In the genomic region with DNA sequence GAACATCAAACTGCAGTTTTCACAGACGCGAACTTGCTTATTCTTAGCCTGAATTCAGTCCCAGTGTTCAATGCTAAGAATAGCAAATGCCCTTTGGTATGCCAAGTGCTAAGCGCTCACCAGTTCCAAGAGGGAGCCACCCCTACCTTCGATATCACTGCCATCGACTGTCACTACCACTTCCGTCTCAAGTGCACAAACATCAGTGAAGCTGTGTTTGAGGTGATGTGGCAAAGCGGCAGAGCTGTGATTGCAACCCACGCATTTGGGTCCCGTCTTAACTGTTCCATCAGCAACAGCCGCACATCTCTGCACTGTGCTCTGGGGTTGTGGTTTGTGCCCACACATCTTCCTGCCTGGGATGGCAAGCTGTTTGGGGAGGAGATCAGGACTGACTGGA, we compare ENCODE assay signal across 9 mouse cellular contexts.
DNase-seq lines count a peak whose midpoint lies in the region; ATAC-seq and TF ChIP-seq lines count a peak whose summit lies in the region.
"Had no signal": no experiment of that assay in that cellular context is flagged by ENCODE, and none has a peak within 500 bp of the region (broad histone marks: within the 10 kb centered on the region; RNA-seq: fewer than 3 reads in every experiment).

No protein-coding gene starts in this region.

- 87% methylated on average over 10 of the region's 10 CpGs for WGBS in forebrain, embryonic 14.5 days
- 91% methylated on average over 10 of the region's 10 CpGs for WGBS in forebrain, embryonic 12.5 days
- WGBS in stomach, postnatal 0 days = 82% methylated on average over 10 of the region's 10 CpGs

- H3K36me3 ChIP-seq in forebrain, embryonic 14.5 days (ENCODE audit: control insufficient read depth, insufficient read depth, low read length) = peaks cover 38% of the 10 kb centered on the region
- H3K36me3 ChIP-seq in forebrain, embryonic 12.5 days (replicated peaks) = peaks cover 26% of the 10 kb centered on the region
- H3K36me3 ChIP-seq in stomach, postnatal 0 days (ENCODE audit: control insufficient read depth, insufficient read depth, low read length) = no peaks in the 10 kb centered on the region
- H3K36me3 ChIP-seq: liver, embryonic 13.5 days had no signal

- no peak for TF ChIP-seq CTCF in layer of hippocampus, adult 2 months (conservative IDR thresholded peaks at IDR 0.05)
- no peak for TF ChIP-seq CTCF in stomach, postnatal 0 days (IDR thresholded peaks at IDR 0.05; ENCODE audit: low read depth)

- no peak overlapping the region for H3K9ac ChIP-seq in forebrain, embryonic 14.5 days (ENCODE audit: low read length)
- no peak overlapping the region for H3K9ac ChIP-seq in forebrain, embryonic 12.5 days
- no peak overlapping the region for H3K9ac ChIP-seq in stomach, postnatal 0 days (ENCODE audit: low read length)
- H3K9ac ChIP-seq: liver, embryonic 13.5 days had no signal

- TF ChIP-seq EP300 in stomach, postnatal 0 days (optimal IDR thresholded peaks at IDR 0.05) = no peak

- no peak overlapping the region for H3K4me3 ChIP-seq in forebrain, embryonic 14.5 days (ENCODE audit: low read depth, low read length)
- no peak overlapping the region for H3K4me3 ChIP-seq in forebrain, embryonic 12.5 days (replicated peaks)
- no peak overlapping the region for H3K4me3 ChIP-seq in layer of hippocampus, adult 2 months
- no peak overlapping the region for H3K4me3 ChIP-seq in stomach, postnatal 0 days (ENCODE audit: low read depth, low read length)
- H3K4me3 ChIP-seq: liver, embryonic 13.5 days had no signal

- no peaks in the 10 kb centered on the region for H3K9me3 ChIP-seq in forebrain, embryonic 14.5 days (replicated peaks; ENCODE audit: control insufficient read depth, low read length)
- H3K9me3 ChIP-seq in forebrain, embryonic 12.5 days = no peaks in the 10 kb centered on the region
- no peaks in the 10 kb centered on the region for H3K9me3 ChIP-seq in stomach, postnatal 0 days (ENCODE audit: control insufficient read depth, low read length)
- H3K9me3 ChIP-seq: liver, embryonic 13.5 days had no signal

- no peak for ATAC-seq in forebrain, embryonic 14.5 days
- no peak for ATAC-seq in forebrain, embryonic 12.5 days (ENCODE audit: low FRiP score)
- peak; percentile 94 for ATAC-seq in activated CD4-positive, CD25-positive, alpha-beta regulatory T cell, adult 4 months
- no peak for ATAC-seq in stomach, postnatal 0 days (ENCODE audit: low FRiP score, low TSS enrichment)
- no peak for ATAC-seq in cerebellum, adult (ENCODE audit: insufficient number of reproducible peaks, low FRiP score, low TSS enrichment)

- H3K27ac ChIP-seq in forebrain, embryonic 14.5 days (ENCODE audit: low read depth, low read length) = peak overlapping the region; percentile 10; the same call in 1 of the 2 replicates
- H3K27ac ChIP-seq in forebrain, embryonic 12.5 days = no peak overlapping the region
- H3K27ac ChIP-seq in layer of hippocampus, adult 2 months = peak overlapping the region; percentile 94
- H3K27ac ChIP-seq in stomach, postnatal 0 days (replicated peaks) = no peak overlapping the region
- H3K27ac ChIP-seq: liver, embryonic 13.5 days had no signal

- H3K4me2 ChIP-seq in forebrain, embryonic 14.5 days (ENCODE audit: low read length) = no peak overlapping the region
- no peak overlapping the region for H3K4me2 ChIP-seq in forebrain, embryonic 12.5 days
- H3K4me2 ChIP-seq in stomach, postnatal 0 days (replicated peaks; ENCODE audit: low read depth) = no peak overlapping the region
- H3K4me2 ChIP-seq: liver, embryonic 13.5 days had no signal

- peaks cover 23% of the 10 kb centered on the region for H3K4me1 ChIP-seq in forebrain, embryonic 14.5 days (ENCODE audit: control insufficient read depth, insufficient read depth, low read length)
- H3K4me1 ChIP-seq in forebrain, embryonic 12.5 days = peaks cover 37% of the 10 kb centered on the region
- H3K4me1 ChIP-seq in stomach, postnatal 0 days (replicated peaks; ENCODE audit: control insufficient read depth, insufficient read depth) = no peaks in the 10 kb centered on the region
- H3K4me1 ChIP-seq: liver, embryonic 13.5 days had no signal

- H3K27me3 ChIP-seq in forebrain, embryonic 14.5 days (replicated peaks; ENCODE audit: control insufficient read depth, insufficient read depth, low read length) = no peaks in the 10 kb centered on the region
- H3K27me3 ChIP-seq in forebrain, embryonic 12.5 days = 0 out of 2 replicates have a peak, but pooled peaks cover 4% of the 10 kb centered on the region
- no peaks in the 10 kb centered on the region for H3K27me3 ChIP-seq in stomach, postnatal 0 days (ENCODE audit: control insufficient read depth, insufficient read depth, low read length)
- H3K27me3 ChIP-seq: liver, embryonic 13.5 days had no signal

- DNase-seq in forebrain, embryonic 14.5 days (ENCODE audit: low spot score) = no peak
- peak; percentile 50 to 53 for DNase-seq in layer of hippocampus, adult 2 months (ENCODE audit: low spot score in 2 of 2)
- peak; percentile 82 for DNase-seq in right cerebral cortex, adult 18-20 months
- no peak for DNase-seq in stomach, postnatal 0 days (ENCODE audit: low spot score)
- DNase-seq in cerebellum, adult 11-12 months = no peak
- DNase-seq: liver, embryonic 13.5 days had no signal

Comparison
In these comparisons a context has a peak if more than half of its experiments do, and no peak if none do; other contexts are left out.
1. H3K27ac ChIP-seq: peak in forebrain, embryonic 14.5 days (single experiment) and layer of hippocampus, adult 2 months (single experiment); none in forebrain, embryonic 12.5 days (single experiment) and stomach, postnatal 0 days (single experiment).
2. DNase-seq: peak in layer of hippocampus, adult 2 months (2 of 2) and right cerebral cortex, adult 18-20 months (single experiment); none in forebrain, embryonic 14.5 days (single experiment), stomach, postnatal 0 days (single experiment) and cerebellum, adult 11-12 months (single experiment).